Mouse (Mus musculus): ENCODE measurements around the gene Tfpi. TPM values are rescaled to one million over a fixed set of nuclear protein-coding genes. Genes with fewer than 3 reads are reported as not detected.

Tfpi gene
- total and polyA plus RNA-seq, 3 experiments, result 0.17 to 0.46 TPM; not detected in 1

DNA sequence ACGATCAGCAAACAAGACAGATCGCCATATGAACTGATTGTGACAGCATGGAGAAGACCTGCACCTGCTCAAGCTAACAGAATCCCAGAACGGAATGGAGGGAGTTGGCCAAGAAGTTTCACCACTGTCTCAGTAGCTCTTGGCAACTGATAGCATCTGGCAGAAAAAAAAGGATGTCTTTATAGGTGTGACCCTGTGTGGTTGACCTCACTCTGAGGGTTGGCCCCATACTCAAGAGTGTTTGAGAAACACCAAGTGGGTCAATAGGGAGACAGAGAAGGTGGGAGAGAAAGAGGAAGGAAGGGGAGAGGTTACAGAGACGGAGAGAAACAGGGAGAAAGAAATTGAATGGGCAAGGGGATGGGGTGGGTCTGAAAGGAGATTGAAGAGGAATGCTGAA, 92.7 kb downstream of the Tfpi start:
- H3K27me3 ChIP-seq (replicated peaks), result no peaks in the 10 kb centered on the region
- in situ Hi-C loops (cut with MboI; ENCODE audit: low pct_ligation_motif_present, low pct_unique_long_range_greater_than_20kb, low sequenced_read_pairs) (no loop called here), dilution Hi-C loops (cut with MboI; ENCODE audit: extremely low pct_ligation_motif_present, extremely low pct_unique_long_range_greater_than_20kb, low sequenced_read_pairs) (no loop called here)
- no peaks in the 10 kb centered on the region for H3K79me2 ChIP-seq (replicated peaks; ENCODE audit: control insufficient read depth, extremely low read depth, insufficient read depth, poor library complexity, severe bottlenecking)
- no peaks in the 10 kb centered on the region for H3K36me3 ChIP-seq (replicated peaks in 1 of 2; ENCODE audit: control insufficient read depth in 1 of 2, insufficient read depth in 1 of 2, low read length in 1 of 2)
- peaks cover 0 to 10% of the 10 kb centered on the region in 2 experiments; a peak in 1 of 4 replicates for H3K4me1 ChIP-seq (ENCODE audit: control insufficient read depth in 1 of 2, insufficient read depth in 2 of 2)
- no peak for DNase-seq (ENCODE audit: extremely low read depth)
- no peak overlapping the region for H3K4me3 ChIP-seq (replicated peaks in 1 of 3; ENCODE audit: low read depth in 2 of 3, low read length in 2 of 3, poor library complexity in 1 of 3)
- H3K9ac ChIP-seq (ENCODE audit: insufficient read depth, low read depth), result no peak overlapping the region
- H3K4me2 ChIP-seq (ENCODE audit: insufficient read depth, low read depth, poor library complexity, severe bottlenecking), result no peak overlapping the region
- TF ChIP-seq USF1 (IDR thresholded peaks at IDR 0.05; ENCODE audit: low read depth, low read length), result no peak
- TF ChIP-seq ZMIZ1 (IDR thresholded peaks at IDR 0.05; ENCODE audit: low read depth, low read length), result no peak
- TF ChIP-seq MEF2A (IDR thresholded peaks at IDR 0.05; ENCODE audit: borderline replicate concordance, low read depth, low read length), result no peak
- TF ChIP-seq E2F4 (IDR thresholded peaks at IDR 0.05; ENCODE audit: insufficient replicate concordance, low read depth, low read length), result no peak
- TF ChIP-seq ZC3H11A (IDR thresholded peaks at IDR 0.05; ENCODE audit: low read depth, low read length), result no peak
- no peak for TF ChIP-seq CTCF (conservative IDR thresholded peaks at IDR 0.05 in 1 of 2, IDR thresholded peaks at IDR 0.05 in 1 of 2; ENCODE audit: low read depth in 2 of 2, low read length in 2 of 2)
- TF ChIP-seq POLR2AphosphoS2 (IDR thresholded peaks at IDR 0.05; ENCODE audit: low read depth, low read length), result no peak
- no peak for TF ChIP-seq RCOR1 (conservative IDR thresholded peaks at IDR 0.05; ENCODE audit: low read depth, low read length)
- TF ChIP-seq MYC (IDR thresholded peaks at IDR 0.05; ENCODE audit: low read depth, low read length), result no peak
- no peak for TF ChIP-seq IRF4 (IDR thresholded peaks at IDR 0.05; ENCODE audit: low read depth, low read length)
- H3K9me3 ChIP-seq (replicated peaks; ENCODE audit: low read length), result no peaks in the 10 kb centered on the region
- no peak overlapping the region for H3K27ac ChIP-seq (ENCODE audit: insufficient read depth, low read depth)

Other genes starting within 250 kb of the Tfpi start
- gene Calcrl, start 51.4 kb downstream of the Tfpi start, total RNA-seq (2012; rRNA removed), result 2.6 and 3.9 TPM in 2 replicates
- 12.1 and 13.6 TPM in 2 replicates for gene Calcrl, start 51.4 kb downstream of the Tfpi start, total RNA-seq (2014; rRNA removed)
- 4.3 and 5.9 TPM in 2 replicates for gene Calcrl, start 51.4 kb downstream of the Tfpi start, polyA plus RNA-seq (2012; ENCODE audit: insufficient read length, low read depth)
- 2.7 and 2.8 TPM in 2 replicates for gene Ctnnd1, start 174.0 kb upstream of the Tfpi start, total RNA-seq (2012; rRNA removed)
- 0.28 and 0.38 TPM in 2 replicates for gene Ctnnd1, start 174.0 kb upstream of the Tfpi start, total RNA-seq (2014; rRNA removed)
- gene Ctnnd1, start 174.0 kb upstream of the Tfpi start, polyA plus RNA-seq (2012; ENCODE audit: insufficient read length, low read depth), result 1.2 and 1.5 TPM in 2 replicates
- 0.04 and 0.08 TPM in 2 replicates for gene Btbd18, start 182.3 kb upstream of the Tfpi start, total RNA-seq (2012; rRNA removed)
- not detected in 2 replicates for gene Btbd18, start 182.3 kb upstream of the Tfpi start, total RNA-seq (2014; rRNA removed)
- 0.18 and 0.24 TPM in 2 replicates for gene Btbd18, start 182.3 kb upstream of the Tfpi start, polyA plus RNA-seq (2012; ENCODE audit: insufficient read length, low read depth)
- 453 and 473 TPM in 2 replicates for gene Selenoh, start 194.0 kb upstream of the Tfpi start, total RNA-seq (2012; rRNA removed)
- gene Selenoh, start 194.0 kb upstream of the Tfpi start, total RNA-seq (2014; rRNA removed), result 408 and 428 TPM in 2 replicates
- 275 and 277 TPM in 2 replicates for gene Selenoh, start 194.0 kb upstream of the Tfpi start, polyA plus RNA-seq (2012; ENCODE audit: insufficient read length, low read depth)
- gene Gm28635, start 201.3 kb upstream of the Tfpi start, total RNA-seq (2012; rRNA removed), result not detected in 2 replicates
- not detected in 2 replicates for gene Gm28635, start 201.3 kb upstream of the Tfpi start, total RNA-seq (2014; rRNA removed)
- gene Gm28635, start 201.3 kb upstream of the Tfpi start, polyA plus RNA-seq (2012; ENCODE audit: insufficient read length, low read depth), result not detected in 2 replicates
- gene Med19, start 201.6 kb upstream of the Tfpi start, total RNA-seq (2012; rRNA removed), result 10.7 and 12.7 TPM in 2 replicates
- gene Med19, start 201.6 kb upstream of the Tfpi start, total RNA-seq (2014; rRNA removed), result 25.6 and 25.9 TPM in 2 replicates
- gene Med19, start 201.6 kb upstream of the Tfpi start, polyA plus RNA-seq (2012; ENCODE audit: insufficient read length, low read depth), result 23.1 and 24.7 TPM in 2 replicates
- gene Tmx2, start 202.4 kb upstream of the Tfpi start, total RNA-seq (2012; rRNA removed), result 58.7 and 76.5 TPM in 2 replicates
- 66.4 and 68.1 TPM in 2 replicates for gene Tmx2, start 202.4 kb upstream of the Tfpi start, total RNA-seq (2014; rRNA removed)
- gene Tmx2, start 202.4 kb upstream of the Tfpi start, polyA plus RNA-seq (2012; ENCODE audit: insufficient read length, low read depth), result 70.4 and 75.5 TPM in 2 replicates
- 25.4 and 28.5 TPM in 2 replicates for gene Zdhhc5, start 238.4 kb upstream of the Tfpi start, total RNA-seq (2012; rRNA removed)
- gene Zdhhc5, start 238.4 kb upstream of the Tfpi start, total RNA-seq (2014; rRNA removed), result 35.5 and 37.7 TPM in 2 replicates
- gene Zdhhc5, start 238.4 kb upstream of the Tfpi start, polyA plus RNA-seq (2012; ENCODE audit: insufficient read length, low read depth), result 37.6 and 45.5 TPM in 2 replicates

Measured in CH12.LX (cell line).